Mouse (Mus musculus): ENCODE results near the gene Tiam1. TPM values are rescaled to one million over a fixed set of nuclear protein-coding genes. Genes with fewer than 3 reads are reported as not detected.

Gene Tiam1
- total and polyA plus RNA-seq, 2 experiments from 2014 or later = 20.5 to 42.4 TPM

- no peak for DNase-seq
- no peak for TF ChIP-seq CTCF (IDR thresholded peaks at IDR 0.05; ENCODE audit: low read depth)
- no peaks in the 10 kb centered on the region for H3K27me3 ChIP-seq (ENCODE audit: insufficient read depth, low read length)
- 12% methylated on average over 26 of the region's 26 CpGs for WGBS
- no peaks in the 10 kb centered on the region for H3K36me3 ChIP-seq (ENCODE audit: insufficient read depth)
- ATAC-seq = peak; percentile 56; the same call in 1 of the 2 replicates
- H3K4me3 ChIP-seq (ENCODE audit: low read depth, low read length) = no peak overlapping the region
- H3K4me1 ChIP-seq (ENCODE audit: insufficient read depth) = peaks cover 10% of the 10 kb centered on the region; the same call in 1 of the 2 replicates
- H3K9ac ChIP-seq = 0 out of 2 replicates have a peak overlapping the region, but pooled peaks have one; percentile 4
- peak overlapping the region; percentile 9; the same call in 1 of the 2 replicates for H3K27ac ChIP-seq (ENCODE audit: low read depth, low read length)
- no peaks in the 10 kb centered on the region for H3K9me3 ChIP-seq (ENCODE audit: low read length)
- peak overlapping the region; percentile 34 for H3K4me2 ChIP-seq (ENCODE audit: low read depth)
These were observed 234.0 kb downstream of the Tiam1 start for GRCm38 (mm10) chr16:89909393-89910068.

GRCm38 (mm10) chr16:89907651-89908050 is 235.9 kb downstream of the Tiam1 start:
- no peak for TF ChIP-seq CTCF (IDR thresholded peaks at IDR 0.05; ENCODE audit: low read depth)
- WGBS = 45% methylated on average over 9 of the region's 9 CpGs
- 0 out of 2 replicates have a peak, but pooled peaks have one; percentile 19 for ATAC-seq

GRCm38 (mm10) chr16:89906909-89907308 is 236.7 kb downstream of the Tiam1 start:
- TF ChIP-seq CTCF (IDR thresholded peaks at IDR 0.05; ENCODE audit: low read depth) = no peak
- no peak overlapping the region for H3K9ac ChIP-seq

More at GRCm38 (mm10) chr16:89907651-89908050, 235.9 kb downstream of the Tiam1 start:
- H3K27ac ChIP-seq (ENCODE audit: low read depth, low read length) = no peak overlapping the region
- H3K9ac ChIP-seq = no peak overlapping the region
- peaks cover 10% of the 10 kb centered on the region; the same call in 1 of the 2 replicates for H3K4me1 ChIP-seq (ENCODE audit: insufficient read depth)
- no peak overlapping the region for H3K4me3 ChIP-seq (ENCODE audit: low read depth, low read length)
- H3K9me3 ChIP-seq (ENCODE audit: low read length) = no peaks in the 10 kb centered on the region
- no peak for DNase-seq
- no peaks in the 10 kb centered on the region for H3K27me3 ChIP-seq (ENCODE audit: insufficient read depth, low read length)
- H3K4me2 ChIP-seq (ENCODE audit: low read depth) = no peak overlapping the region
- H3K36me3 ChIP-seq (ENCODE audit: insufficient read depth) = no peaks in the 10 kb centered on the region

GRCm38 (mm10) chr16:89905730-89906305 is 237.8 kb downstream of the Tiam1 start:
- Histone ChIP-seq H3K27ac (ENCODE audit: low read depth, low read length) (no peak overlapping the region), H3K9ac (no peak overlapping the region), H3K9me3 (ENCODE audit: low read length) (no peaks in the 10 kb centered on the region), H3K4me2 (ENCODE audit: low read depth) (no peak overlapping the region), H3K4me1 (ENCODE audit: insufficient read depth) (peaks cover 10% of the 10 kb centered on the region; the same call in 1 of the 2 replicates), H3K4me3 (ENCODE audit: low read depth, low read length) (no peak overlapping the region), H3K36me3 (ENCODE audit: insufficient read depth) (no peaks in the 10 kb centered on the region), H3K27me3 (ENCODE audit: insufficient read depth, low read length) (no peaks in the 10 kb centered on the region)
- WGBS = 81% methylated on average over 1 of the region's 1 CpGs
- ATAC-seq (no peak), DNase-seq (no peak)
- no peak for TF ChIP-seq CTCF (IDR thresholded peaks at IDR 0.05; ENCODE audit: low read depth)

More at GRCm38 (mm10) chr16:89906909-89907308, 236.7 kb downstream of the Tiam1 start:
- 85% methylated on average over 7 of the region's 7 CpGs for WGBS
- H3K4me2 ChIP-seq (ENCODE audit: low read depth) = no peak overlapping the region
- H3K36me3 ChIP-seq (ENCODE audit: insufficient read depth) = no peaks in the 10 kb centered on the region
- no peaks in the 10 kb centered on the region for H3K9me3 ChIP-seq (ENCODE audit: low read length)
- no peak overlapping the region for H3K4me3 ChIP-seq (ENCODE audit: low read depth, low read length)
- no peak overlapping the region for H3K27ac ChIP-seq (ENCODE audit: low read depth, low read length)
- DNase-seq (no peak), ATAC-seq (no peak)
- H3K4me1 ChIP-seq (ENCODE audit: insufficient read depth) = peaks cover 10% of the 10 kb centered on the region; the same call in 1 of the 2 replicates
- no peaks in the 10 kb centered on the region for H3K27me3 ChIP-seq (ENCODE audit: insufficient read depth, low read length)

- ATAC-seq = no peak
- no peak overlapping the region for H3K27ac ChIP-seq (ENCODE audit: low read depth, low read length)
- TF ChIP-seq CTCF (IDR thresholded peaks at IDR 0.05; ENCODE audit: low read depth) = no peak
- H3K27me3 ChIP-seq (ENCODE audit: insufficient read depth, low read length) = no peaks in the 10 kb centered on the region
- H3K4me2 ChIP-seq (ENCODE audit: low read depth) = no peak overlapping the region
- no peaks in the 10 kb centered on the region for H3K36me3 ChIP-seq (ENCODE audit: insufficient read depth)
- no peak overlapping the region for H3K4me3 ChIP-seq (ENCODE audit: low read depth, low read length)
- 0 out of 2 replicates have a peak, but pooled peaks cover 10% of the 10 kb centered on the region for H3K4me1 ChIP-seq (ENCODE audit: insufficient read depth)
- H3K9ac ChIP-seq = no peak overlapping the region
- no peak for DNase-seq
- WGBS = 96% methylated on average over 12 of the region's 12 CpGs
- H3K9me3 ChIP-seq (ENCODE audit: low read length) = no peaks in the 10 kb centered on the region
These were observed 239.4 kb downstream of the Tiam1 start for GRCm38 (mm10) chr16:89904121-89904520.

GRCm38 (mm10) chr16:89902578-89903304 is 240.8 kb downstream of the Tiam1 start:
- H3K9me3 ChIP-seq (ENCODE audit: low read length) = no peaks in the 10 kb centered on the region
- H3K36me3 ChIP-seq (ENCODE audit: insufficient read depth) = no peaks in the 10 kb centered on the region
- DNase-seq (no peak), ATAC-seq (no peak)
- TF ChIP-seq CTCF (IDR thresholded peaks at IDR 0.05; ENCODE audit: low read depth) = peak; percentile 29
- no peak overlapping the region for H3K4me2 ChIP-seq (ENCODE audit: low read depth)
- H3K4me1 ChIP-seq (ENCODE audit: insufficient read depth) = 0 out of 2 replicates have a peak, but pooled peaks cover 6% of the 10 kb centered on the region
- no peak overlapping the region for H3K9ac ChIP-seq
- no peaks in the 10 kb centered on the region for H3K27me3 ChIP-seq (ENCODE audit: insufficient read depth, low read length)
- H3K27ac ChIP-seq (ENCODE audit: low read depth, low read length) = no peak overlapping the region
- 93% methylated on average over 12 of the region's 12 CpGs for WGBS
- no peak overlapping the region for H3K4me3 ChIP-seq (ENCODE audit: low read depth, low read length)
